Mouse (Mus musculus) spleen, postnatal 14 days (tissue): Measurements from ENCODE around the gene Ssc5d.

ENCODE experiments used
- DNase-seq, 2 experiments: peaks; one replicate each; pipeline ENCODE4 v3.0.0; 2021 to 2022; ENCODE audit warnings: low spot score in 2 of 2

Ssc5d gene

DNA sequence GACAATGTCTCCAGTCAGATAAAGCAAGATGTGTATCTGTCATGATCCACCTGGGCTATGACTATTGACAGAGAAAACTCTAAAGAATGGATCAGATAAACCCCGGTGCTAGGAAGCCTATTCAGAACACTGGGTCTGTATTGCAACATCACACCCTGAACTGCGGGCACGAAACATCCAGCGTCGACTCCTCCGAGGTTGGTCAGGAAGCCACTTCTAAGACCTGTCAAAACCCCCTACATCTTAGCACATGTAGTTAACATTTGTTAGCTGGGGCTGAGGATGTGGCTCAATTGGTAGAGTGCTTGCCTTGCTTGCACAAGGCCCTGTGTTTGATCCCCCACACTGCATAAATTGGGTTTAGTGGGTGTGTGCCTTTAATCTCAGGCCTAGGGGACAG is 22.8 kb downstream of the Ssc5d start:
- DNase-seq = no peak

- no peak for DNase-seq
Observed at GRCm38 (mm10) chr7:4950561-4951342, 25.2 kb downstream of the Ssc5d start.

GRCm38 (mm10) chr7:4953815-4954445 is 28.3 kb downstream of the Ssc5d start:
- no peak for DNase-seq

- DNase-seq = peak in 1 of 2 experiments; percentile 14
Observed at GRCm38 (mm10) chr7:4957361-4957760, 31.8 kb downstream of the Ssc5d start.

DNA sequence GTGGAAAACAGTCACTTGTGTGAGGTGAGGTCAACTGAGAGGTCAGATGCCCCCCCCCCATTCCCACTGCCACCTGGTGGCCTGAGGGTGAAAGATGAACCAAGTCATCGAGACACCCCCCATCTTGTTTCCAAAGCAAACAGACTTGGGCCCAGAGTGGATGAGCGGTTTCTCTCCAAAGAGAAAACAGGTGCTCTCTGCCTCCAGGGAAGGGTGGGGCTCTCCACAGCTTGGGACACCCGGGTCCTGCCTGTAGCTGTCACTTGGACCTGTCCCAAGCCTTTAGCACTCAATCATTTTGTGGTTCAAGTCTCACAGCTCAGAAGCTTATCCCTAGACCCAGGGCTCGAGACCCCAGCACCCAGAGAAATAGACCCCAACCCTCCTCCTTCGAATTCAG is 37.9 kb downstream of the Ssc5d start:
- DNase-seq = no peak

DNA sequence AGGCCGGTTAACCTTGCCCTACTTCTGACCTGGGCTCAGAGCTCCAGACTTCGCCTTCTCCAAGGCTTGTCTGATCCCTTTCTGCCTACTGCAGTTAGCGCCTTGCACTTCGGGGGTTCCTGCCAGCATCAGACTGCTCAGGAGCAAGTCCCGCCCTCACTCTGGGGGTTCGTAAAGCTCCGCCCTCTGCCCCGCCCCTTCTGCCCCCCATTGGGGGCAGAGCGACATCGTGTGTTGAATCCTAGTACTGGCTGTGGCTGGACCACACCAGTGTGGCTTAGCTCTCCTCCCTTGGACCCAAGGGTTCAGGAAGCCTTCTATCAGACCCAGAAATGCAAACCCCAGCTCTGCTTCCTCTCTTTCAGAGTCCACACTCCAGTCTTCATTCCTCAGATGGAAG is 38.7 kb downstream of the Ssc5d start, which contains the start of gene Sbk2:
Gene Sbk2, minus strand, starts transcription at position 135 of the 400 bp plus-strand sequence.
- DNase-seq = peak; percentile 59 to 71

DNA sequence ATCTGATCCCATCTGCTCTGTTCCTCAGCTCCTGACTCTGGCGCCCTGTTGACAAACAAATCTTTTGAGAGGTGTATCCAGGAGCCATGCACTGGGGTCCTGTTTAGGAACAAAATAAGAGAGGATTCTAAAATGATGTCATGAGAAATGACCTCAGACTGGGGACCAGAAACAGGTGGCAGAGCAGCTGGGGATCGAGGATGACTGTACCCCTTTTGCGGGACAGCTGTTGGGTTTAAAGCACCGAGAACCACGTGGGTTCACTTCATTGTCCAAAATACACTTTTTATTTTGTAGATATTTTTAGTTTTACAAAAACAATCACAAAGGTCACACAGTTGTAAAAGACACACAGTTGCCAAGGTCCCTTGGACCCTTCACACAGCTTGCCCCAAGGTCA is 39.4 kb downstream of the Ssc5d start:
- no peak for DNase-seq

- no peak for DNase-seq
Observed at GRCm38 (mm10) chr7:4971068-4971467, 45.5 kb downstream of the Ssc5d start, which contains the start of gene Sbk3. Gene Sbk3, minus strand, starts transcription at chr7:4971168.

- DNase-seq = no peak
Observed at GRCm38 (mm10) chr7:4971710-4972109, 46.1 kb downstream of the Ssc5d start.

DNA sequence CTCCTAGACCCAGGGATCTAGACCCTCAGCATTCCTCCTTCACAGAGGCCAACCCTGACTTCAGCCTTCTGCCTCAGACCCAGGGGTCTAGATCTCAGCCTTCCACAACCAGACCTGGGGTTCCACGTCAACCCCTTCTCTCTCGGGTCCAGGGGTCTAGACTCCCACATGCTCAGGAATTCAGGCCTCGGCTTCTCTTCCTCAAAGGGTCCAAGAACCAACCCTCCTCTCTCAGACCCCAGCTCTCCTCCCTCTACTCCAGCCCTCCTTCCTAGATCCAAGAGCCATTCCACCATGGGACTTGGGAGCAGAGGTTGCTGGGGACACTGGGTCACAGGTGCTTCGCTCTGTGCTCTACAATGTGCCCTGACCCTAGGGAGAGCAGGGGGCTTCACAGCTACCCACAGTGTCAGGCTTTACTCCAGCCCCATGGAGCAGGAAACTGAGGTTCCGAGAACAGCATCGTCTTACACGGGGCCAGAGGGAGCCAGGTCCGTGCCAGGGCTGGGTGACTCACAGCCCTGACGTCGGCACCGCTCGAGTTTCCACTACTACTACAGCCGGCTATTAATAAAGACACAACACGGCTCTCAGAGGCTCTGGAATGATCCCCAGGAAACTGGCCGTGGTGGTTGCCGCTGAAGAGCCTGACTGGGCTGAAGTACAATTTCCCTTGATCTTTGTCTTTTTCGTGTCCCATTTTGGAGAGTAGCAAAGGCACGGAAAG is 46.9 kb downstream of the Ssc5d start:
- no peak for DNase-seq

DNA sequence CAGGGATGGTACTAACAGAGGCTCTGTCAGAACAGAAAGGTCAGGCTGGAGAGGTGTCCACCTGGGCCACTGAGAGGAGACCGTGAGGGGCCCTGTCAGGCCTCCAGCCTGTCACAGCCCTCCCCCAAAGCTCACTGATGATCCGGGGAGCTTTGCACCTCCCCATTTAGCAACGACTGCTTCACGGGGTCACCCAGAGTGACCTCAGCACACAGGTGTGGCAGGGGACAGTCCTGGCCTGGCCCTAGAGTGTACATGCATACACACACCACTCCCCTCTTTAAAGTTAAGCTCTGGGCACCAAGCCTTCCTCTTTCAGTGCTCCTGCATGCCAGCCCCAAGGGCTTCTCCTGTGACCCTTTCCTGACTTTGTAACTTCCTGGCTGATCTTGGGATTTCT is 49.9 kb downstream of the Ssc5d start:
- no peak for DNase-seq

DNA sequence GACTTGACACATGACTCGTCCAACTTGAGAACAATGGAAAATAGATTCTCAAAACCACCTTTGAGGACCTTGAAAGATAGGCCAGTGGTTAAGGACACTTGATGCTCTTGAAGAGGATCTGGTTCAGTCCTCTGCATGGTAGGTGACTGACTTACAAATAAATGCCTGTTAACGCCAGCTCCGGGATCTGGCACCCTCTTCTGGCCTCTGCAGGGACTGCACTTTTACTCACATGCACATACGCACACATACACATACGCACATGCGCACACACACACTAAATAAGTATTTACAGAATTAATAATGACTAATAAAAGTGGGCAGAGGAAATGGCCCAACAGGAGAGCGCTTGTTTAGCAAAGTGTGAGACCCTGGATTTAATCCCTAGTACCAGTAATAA is 51.2 kb downstream of the Ssc5d start:
- no peak for DNase-seq

DNA sequence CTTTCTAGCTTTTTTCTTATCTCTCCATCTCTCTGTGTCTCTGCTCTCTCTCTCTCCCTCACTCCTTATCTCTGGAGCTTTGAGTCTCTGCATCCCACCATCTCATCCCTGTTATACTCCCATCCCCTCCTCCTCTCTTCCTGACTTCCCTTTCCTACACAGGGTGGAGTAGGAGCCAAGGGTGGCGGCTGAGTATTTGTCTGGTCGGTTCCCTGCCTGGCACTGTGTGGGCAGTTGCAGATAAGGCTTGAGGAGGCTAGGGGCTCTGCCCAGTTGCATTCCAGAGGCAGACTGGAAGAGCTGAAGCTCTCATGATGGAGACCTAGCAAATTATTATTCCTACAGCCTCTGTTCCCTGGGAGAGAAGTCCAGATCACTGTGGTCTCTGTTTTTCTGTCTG is 62.7 kb downstream of the Ssc5d start:
- no peak for DNase-seq

- no peak for DNase-seq
Observed at GRCm38 (mm10) chr7:4993347-4993998, 67.9 kb downstream of the Ssc5d start.

DNA sequence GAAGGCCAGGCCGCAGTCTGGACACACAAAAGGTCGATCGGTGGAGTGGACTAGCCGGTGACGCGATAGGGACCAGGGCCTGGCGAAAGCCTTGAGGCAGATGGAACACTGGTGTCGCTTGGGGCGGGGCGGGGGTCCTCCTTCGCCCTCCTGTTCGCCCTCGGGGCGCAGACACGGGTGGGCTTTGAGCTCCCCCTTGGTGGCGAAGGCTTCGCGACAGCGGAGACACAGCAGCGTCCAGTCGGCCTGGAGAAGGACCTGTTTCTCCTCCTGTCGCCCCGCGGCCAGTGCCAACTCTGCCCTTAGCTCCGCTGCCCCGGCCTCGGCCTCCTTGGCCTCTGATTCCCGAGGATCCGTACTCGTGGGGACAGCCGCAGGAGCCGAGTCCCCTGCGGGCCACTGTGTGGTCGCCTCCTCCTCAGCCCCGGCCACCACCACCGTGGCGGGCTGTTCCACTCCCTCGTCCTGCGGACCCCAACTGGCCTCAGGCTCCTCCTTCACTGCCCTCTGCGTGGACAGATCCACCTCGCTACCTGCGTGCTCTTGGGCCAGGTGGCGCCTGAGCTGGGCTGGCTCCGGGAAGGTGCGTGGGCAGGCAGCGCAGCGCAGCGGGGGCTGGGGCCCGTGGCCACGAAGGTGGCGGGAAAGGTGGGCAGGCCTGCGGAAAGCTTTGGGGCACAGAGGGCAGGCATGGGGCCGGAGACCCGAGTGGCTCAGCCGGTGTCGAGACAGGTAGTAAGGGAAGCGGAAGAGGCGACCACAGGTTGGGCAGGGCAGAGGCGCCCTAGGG is 68.6 kb downstream of the Ssc5d start:
- no peak for DNase-seq
